Mouse (Mus musculus): Measurements from ENCODE around the gene 9230104L09Rik.

Gene 9230104L09Rik

GRCm38 (mm10) chr2:148864966-148865365 lies at the start of gene 9230104L09Rik:
9230104L09Rik (minus strand) TSS chr2:148865038.
- no peak for DNase-seq

GRCm38 (mm10) chr2:148902286-148902685 lies 37.4 kb upstream of the 9230104L09Rik start:
- DNase-seq, result peak; percentile 35 to 71

GRCm38 (mm10) chr2:148900305-148900704 lies 35.5 kb upstream of the 9230104L09Rik start:
- DNase-seq, result no peak

DNA sequence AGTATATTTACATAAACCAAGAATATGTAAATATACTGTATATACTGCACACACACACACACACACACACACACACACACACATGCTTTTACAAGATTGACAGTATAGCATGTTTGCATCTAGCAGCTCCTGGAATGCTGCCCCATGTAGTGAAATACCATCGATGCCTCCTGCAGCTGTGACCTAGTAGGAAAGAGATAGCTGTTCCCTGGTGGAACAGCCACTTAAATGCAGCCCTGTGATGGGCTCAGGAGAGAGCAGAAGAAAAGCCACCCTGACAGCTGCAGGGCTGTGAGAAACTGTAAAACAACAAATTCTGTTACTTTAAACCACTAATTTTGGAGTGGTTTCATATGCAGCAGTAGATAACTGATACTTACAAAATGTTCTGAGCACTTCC lies 31.4 kb upstream of the 9230104L09Rik start:
- DNase-seq, result no peak

DNA sequence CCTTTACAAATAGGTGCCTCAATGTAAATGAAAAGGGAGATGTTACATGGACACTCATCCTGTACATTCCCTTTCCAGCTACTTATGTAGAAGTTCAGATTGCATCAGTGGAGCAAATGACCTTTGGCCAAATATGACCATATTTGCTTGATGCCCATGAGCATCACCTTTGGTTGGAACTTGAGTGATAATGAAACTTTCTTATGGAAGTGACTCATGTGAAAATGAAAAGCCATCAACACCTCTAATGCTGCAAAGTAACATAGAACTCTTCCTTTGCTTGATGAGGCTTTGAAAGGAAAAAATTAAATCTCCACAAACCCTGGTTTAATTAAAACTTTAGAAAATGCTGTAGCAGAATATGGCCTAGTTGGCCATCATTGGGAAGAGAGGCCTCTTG lies 28.3 kb upstream of the 9230104L09Rik start:
- DNase-seq, result no peak

DNA sequence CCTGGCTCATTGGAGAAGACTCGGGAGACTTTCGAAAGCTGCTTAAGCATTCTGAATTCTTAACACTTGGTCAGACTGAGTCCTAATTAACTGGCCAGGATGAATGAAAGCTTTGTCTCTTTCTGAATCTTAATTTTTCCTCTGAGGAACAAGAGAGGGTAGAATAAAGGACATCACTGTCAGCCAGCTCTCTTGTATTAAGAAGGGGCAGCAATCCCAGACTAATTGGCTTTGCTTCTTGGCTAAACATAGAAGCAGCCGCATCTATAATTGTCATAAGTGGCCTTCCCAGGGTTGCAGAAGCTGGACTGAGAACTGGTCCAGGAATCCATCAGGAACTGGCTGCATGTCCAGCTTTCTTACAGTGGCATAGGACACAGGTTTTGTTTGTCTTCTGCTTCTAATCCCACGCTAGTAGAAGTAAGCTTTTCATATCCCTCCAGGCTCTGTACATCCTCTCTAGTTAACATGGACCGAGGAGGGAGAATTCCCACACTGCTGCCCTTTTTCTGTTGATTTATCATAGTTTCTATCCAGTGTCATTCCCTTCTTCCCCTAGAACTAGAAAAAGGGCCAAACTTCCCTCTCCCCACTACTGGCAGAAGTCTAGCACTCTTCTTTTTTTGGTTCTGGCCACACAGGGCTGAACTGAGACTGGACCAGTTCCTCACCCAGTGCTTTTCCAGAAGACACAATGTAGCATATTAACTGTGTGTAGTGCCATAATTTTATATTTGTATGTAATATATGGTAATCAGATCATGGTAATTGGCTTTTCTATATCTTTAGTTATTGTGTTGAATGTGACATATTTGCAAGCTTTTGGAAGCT lies 25.4 kb upstream of the 9230104L09Rik start:
- DNase-seq, result no peak

DNA sequence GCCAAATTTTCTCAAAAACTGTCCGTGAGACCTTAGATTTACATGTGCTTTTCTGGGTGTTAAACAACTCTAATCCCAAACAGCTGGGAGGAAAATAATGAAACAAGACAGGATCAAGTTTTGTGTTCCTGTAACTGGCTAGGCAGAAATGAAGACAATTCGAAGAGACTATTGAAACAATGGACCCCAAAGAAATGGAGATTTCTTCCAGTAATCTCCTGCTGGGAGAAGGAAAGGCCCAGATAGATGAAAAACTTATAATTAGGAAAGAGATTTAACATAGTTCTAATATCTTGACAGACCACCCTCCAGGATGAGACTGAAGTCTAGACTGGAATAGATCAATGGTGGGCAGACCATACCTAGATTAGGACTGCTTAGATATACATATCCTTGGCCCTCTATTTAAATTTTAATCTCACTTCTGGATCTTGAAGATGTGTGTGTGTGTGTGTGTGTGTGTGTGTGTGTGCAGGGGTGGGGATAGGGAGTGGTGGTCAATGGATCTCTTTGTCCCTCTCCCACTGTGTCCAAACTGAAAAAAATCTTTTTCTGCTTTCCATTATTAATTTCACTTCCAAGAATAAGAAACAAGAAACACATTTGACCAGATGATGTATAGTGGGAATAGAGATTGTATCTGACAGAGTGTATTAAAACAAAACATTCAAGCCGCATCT lies 24.6 kb upstream of the 9230104L09Rik start:
- DNase-seq, result no peak

DNA sequence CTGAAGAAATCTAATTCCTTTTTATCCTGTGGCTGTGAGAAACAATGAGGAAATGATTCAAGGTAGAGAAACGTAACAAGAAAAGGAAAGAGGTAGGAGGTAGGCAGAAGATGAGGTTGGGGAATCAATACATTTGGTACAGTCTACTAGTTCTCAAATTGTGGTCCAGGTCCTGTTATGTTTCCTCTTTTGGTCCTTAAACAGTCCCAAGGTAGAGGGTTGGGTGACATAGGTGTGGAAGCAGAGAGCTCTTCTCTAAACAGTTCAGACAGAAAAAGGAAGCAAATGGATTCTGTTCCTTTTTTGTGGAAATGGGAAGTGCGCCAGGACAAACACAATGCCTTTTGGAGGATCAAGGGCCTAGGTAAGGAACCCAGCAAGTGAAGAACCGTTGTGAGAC lies 24.0 kb upstream of the 9230104L09Rik start:
- no peak for DNase-seq

GRCm38 (mm10) chr2:148884738-148885137 lies 19.9 kb upstream of the 9230104L09Rik start:
- no peak for DNase-seq

DNA sequence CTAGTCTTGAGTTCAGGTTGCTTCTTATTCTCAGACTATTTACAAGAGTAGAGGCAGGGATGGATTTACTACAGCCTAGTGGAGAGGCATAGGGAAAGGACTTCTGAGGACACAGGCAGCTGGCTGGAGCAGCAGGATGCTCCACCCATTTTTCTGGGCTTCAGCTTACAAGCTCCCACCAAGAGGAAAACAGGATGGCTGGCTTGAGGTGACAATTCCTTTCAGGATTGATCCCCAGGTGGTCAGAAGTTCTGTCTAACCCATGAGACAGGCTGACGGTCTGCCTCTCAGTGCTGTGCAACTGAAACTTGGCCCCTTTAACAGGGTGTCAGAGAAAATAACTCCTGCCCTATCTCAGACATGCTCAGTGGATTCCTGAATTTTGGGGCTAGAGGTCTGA lies 14.4 kb upstream of the 9230104L09Rik start:
- peak in 1 of 2 experiments; percentile 38 for DNase-seq

GRCm38 (mm10) chr2:148878641-148879130 lies 13.8 kb upstream of the 9230104L09Rik start:
- DNase-seq, result no peak

- DNase-seq, result peak; percentile 53 to 60
Observed at GRCm38 (mm10) chr2:148877016-148877770, 12.4 kb upstream of the 9230104L09Rik start.

- peak; percentile 95 to 96 for DNase-seq
Observed at GRCm38 (mm10) chr2:148875335-148875811, 10.5 kb upstream of the 9230104L09Rik start, which contains the start of gene Cst3. Cst3 (minus strand) TSS chr2:148875692.

DNA sequence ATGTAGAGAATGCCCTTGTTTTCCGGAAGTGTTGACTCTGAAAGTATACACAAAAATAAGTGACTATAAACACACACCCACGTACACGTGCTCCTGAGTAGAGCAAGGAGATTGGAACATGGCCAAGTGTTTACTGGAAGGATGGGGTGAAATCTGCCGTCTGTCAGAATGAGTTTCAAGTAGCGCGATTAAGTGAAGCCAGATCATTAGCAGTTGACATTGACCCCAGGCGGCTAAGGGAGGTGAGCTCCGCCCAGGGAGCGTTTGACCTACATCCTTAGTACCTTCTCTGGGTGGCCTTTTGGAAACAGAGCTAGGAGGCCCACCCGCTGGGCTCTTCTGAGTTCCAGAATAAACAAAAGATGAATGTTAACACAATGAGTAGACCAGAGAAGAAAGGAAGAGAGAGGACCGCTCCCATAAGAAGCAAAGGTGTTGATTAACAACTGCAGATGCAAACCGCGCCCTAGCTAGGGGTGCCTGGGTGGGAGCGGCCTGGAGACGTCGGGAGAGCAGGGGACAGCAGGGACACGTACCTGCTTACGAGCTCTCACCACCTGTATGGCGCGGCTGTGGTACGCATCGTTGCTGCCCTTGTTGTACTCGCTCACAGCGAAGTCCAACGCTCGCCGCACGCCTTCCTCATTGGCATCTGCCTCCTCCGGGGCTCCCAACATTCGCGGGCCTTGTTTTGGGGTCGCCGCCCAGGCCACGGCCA lies 9.9 kb upstream of the 9230104L09Rik start:
- peak in 1 of 2 experiments; percentile 38 for DNase-seq

- DNase-seq, result no peak
Observed at GRCm38 (mm10) chr2:148874224-148874616, 9.4 kb upstream of the 9230104L09Rik start.

DNA sequence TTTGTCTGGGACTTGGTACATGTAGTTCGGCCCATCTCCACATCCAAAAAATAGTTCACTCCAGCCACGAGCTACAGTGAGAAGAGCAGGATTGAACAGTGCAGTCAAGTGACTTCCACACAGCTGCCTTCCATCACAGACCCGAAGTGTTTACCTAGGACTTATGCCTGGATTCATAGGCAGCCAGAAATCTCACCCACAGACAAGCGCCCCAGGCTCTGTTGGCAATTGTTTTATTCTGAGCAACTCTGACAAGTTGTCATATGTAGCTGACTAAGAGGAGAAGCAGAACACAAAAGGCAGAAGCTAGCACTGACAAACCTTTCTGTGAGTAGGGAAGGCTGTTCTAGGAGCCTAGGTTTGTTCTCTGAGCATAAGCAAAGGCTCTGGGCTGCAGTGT lies 8.0 kb upstream of the 9230104L09Rik start:
- no peak for DNase-seq

- DNase-seq, result no peak
Observed at GRCm38 (mm10) chr2:148870526-148870925, 5.7 kb upstream of the 9230104L09Rik start.

DNA sequence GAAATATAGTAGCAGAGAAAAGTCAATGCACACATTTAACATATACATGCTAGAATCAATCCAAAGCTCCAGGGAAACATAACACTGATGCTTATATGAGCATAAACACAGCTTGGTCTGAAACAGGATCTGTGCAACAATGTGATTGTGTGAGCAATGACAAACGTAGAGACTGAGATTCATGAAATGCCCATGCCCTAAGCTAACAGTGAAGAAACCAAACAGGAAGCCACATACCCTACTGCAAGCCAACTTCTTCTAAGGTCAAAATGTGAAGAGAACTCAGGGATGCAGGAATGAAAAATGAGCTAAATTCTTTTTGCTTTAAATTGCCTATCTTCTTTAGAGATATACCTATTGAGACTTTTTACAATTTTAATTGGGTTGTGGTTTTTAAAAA lies 4.1 kb upstream of the 9230104L09Rik start:
- no peak for DNase-seq

DNA sequence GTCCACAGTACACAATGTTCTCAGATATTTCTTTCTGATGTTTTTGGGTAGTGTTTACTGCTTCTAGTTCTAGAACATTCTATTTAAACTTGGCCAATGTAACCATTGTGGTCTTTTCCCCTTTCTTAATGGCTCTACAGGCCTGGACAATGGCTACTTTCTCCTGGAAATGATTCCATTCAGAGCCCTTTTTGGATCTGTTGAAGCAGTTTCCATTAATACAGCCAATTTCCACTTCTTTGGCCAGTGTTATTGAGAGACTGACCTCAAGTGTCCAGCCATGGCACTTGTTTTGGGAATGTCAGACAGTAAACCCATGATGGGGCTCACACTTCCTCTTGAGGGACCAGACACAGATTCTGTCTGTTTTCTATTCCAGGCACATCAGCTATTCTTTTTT lies 3.1 kb downstream of the 9230104L09Rik start:
- DNase-seq, result no peak

- DNase-seq, result no peak
Observed at GRCm38 (mm10) chr2:148860993-148861392, 3.8 kb downstream of the 9230104L09Rik start.

- DNase-seq, result no peak
Observed at GRCm38 (mm10) chr2:148857506-148857905, 7.3 kb downstream of the 9230104L09Rik start.

All from kidney, adult 8-10 months (tissue).